Mouse (Mus musculus) gastrocnemius, postnatal 4 days (tissue): ENCODE data around the gene F10. TPM values are rescaled to one million over a fixed set of nuclear protein-coding genes. Genes with fewer than 3 reads are reported as not detected.

Experiments used
- DNase-seq, 2 experiments: peaks; one replicate each; pipeline ENCODE4 v3.0.0; 2021 to 2022; ENCODE audit warnings: low spot score in 2 of 2, mixed read lengths in 2 of 2
- long read RNA-seq, 2 experiments: library from polyadenylated mRNA; stranded (forward); transcript quantifications; one replicate each; pipeline ENCODE4 v2.0.0; 2021
- total RNA-seq, 2 experiments: library from RNA; stranded (reverse); gene quantifications; 2 replicates each; pipeline ENCODE4 v1.2.3; 2021

The F10 gene
- total RNA-seq, result 1 to 10 TPM in 1 of 2 experiments, not detected in 1; 1.7 TPM
- long read RNA-seq, experiment 1, result 0 reads
- long read RNA-seq, experiment 2, partial matches to known transcripts, result 0 of 1 reads
- long read RNA-seq, experiment 2, other reads (novel, unspliced or antisense), result 0 of 1 reads

DNA sequence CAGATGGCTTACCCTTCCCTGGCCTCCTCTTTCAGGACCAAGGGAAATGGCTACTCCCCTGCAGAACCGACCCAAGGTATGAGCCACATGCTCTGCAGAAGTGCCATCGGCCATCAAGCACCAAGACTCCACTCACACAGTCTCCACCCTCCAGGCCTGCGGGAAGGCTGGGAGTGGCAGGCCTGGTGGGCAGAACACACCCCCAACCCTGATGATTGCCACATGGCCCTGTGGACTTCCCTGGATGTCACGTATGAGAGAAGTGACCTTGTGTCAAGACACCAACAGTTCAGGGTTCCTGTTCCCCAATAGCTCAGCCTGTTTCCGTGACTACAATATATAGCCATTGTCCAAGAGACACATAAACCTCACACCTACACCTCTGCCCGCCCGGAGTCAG is at the start of gene F10:
F10 (plus strand) TSS at position 294 of the 400 bp plus-strand sequence.
- no peak for DNase-seq

- DNase-seq, result no peak
Observed at GRCm38 (mm10) chr8:12987571-12987970, 49.5 kb upstream of the F10 start.

GRCm38 (mm10) chr8:12988722-12989430 is 48.2 kb upstream of the F10 start:
- DNase-seq, result no peak

DNA sequence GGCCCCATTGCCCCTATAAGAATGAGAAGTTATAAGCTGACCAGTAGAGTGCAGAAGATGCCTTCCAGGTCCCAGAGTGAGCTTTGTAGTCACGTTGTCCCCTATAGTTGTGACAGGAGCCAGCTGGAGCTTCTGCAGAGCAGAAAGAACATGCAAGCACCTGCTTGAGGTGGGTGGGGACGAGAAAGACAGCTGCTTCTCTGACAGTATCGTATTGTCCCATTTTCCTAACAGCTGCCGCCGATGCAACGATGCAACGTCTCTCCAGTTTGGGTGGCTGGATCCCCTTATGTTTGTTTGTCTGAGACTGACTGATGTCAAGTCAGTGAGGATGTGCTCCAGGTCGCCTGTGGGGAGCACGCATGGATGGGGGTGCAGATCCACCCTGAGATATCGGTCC is 45.7 kb upstream of the F10 start:
- DNase-seq, result no peak

- no peak for DNase-seq
Observed at GRCm38 (mm10) chr8:12994468-12994867, 42.6 kb upstream of the F10 start.

DNA sequence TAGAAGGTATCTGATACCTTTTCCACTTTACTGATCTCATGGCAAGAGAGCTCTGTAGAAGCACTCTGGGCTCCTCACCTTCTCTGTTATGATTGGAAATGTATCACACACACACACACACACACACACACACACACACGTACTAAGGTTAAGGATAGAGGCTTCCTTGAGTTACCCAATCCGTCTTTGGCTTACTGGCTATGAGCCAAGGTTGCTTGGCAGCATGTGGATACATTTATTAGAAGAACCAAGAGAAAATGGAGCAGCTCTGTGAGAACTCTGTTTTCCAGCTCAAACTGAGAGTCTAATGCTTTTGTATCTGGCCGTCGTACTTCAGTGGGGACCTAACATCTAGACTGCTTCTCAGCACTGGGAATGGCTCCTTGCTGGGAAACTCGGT is 41.6 kb upstream of the F10 start:
- no peak for DNase-seq

GRCm38 (mm10) chr8:12996831-12997275 is 40.3 kb upstream of the F10 start:
- peak in 1 of 2 experiments; percentile 38 for DNase-seq

- DNase-seq, result no peak
Observed at GRCm38 (mm10) chr8:12998331-12998730, 38.8 kb upstream of the F10 start.

- DNase-seq, result no peak
Observed at GRCm38 (mm10) chr8:12999793-13000192, 37.3 kb upstream of the F10 start.

DNA sequence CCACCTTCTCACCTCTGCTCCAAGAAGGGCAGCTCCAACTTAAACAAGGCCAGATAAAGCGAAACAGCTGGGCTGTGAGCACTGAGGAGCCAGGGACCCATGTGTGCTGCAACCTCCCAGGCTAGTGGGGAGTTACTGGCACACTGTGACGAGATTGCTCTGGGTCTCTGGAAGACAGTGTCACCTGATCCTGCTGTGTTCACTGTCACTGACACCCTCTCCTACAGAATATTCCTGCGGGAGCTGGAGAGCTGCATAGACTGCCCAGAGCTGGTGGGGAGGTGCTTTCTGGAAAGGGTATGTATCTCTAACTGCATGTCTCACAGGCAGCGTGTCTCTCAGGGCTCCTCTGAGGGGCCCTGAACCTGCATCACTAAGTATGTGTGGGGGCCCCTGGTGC is 29.6 kb upstream of the F10 start:
- no peak for DNase-seq

- no peak for DNase-seq
Observed at GRCm38 (mm10) chr8:13010313-13010712, 26.8 kb upstream of the F10 start.

DNA sequence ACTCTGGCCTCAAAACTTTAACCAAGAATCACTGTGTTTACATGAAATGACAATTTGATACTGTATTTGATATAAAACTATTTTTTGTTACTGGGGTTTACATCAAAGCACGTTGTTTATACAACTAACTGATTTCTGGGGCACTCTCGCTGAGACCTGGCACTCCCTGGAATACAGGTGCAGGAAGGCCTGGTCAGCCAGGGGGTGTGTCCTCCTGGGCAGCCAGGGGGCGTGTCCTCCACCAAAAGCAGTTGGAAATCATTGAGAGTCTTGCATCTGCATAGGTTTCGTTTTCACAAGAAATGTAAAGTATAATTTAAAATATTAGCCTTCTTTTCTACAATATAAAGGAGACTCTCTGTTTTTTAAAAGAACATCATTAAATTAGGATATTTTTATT is 17.5 kb upstream of the F10 start:
- no peak for DNase-seq

DNA sequence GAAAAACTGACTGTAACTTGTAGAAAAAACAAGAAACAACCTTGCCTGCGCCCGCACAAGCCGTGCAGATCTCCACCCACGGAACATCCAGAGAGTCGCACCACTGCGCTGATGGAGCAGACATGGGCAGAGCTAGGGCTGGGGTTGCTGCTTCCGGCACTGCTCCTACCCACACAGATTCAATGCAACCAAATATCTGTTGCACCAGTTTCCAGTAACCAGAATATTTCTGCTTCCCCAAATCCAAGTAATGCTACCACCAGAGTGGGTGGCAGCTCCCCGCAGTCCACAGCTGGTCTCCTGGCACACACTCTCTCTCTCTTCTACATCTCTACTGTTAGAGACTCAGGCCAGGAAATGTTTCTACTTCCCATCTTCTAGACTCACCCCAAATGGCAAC is 15.3 kb upstream of the F10 start:
- no peak for DNase-seq

DNA sequence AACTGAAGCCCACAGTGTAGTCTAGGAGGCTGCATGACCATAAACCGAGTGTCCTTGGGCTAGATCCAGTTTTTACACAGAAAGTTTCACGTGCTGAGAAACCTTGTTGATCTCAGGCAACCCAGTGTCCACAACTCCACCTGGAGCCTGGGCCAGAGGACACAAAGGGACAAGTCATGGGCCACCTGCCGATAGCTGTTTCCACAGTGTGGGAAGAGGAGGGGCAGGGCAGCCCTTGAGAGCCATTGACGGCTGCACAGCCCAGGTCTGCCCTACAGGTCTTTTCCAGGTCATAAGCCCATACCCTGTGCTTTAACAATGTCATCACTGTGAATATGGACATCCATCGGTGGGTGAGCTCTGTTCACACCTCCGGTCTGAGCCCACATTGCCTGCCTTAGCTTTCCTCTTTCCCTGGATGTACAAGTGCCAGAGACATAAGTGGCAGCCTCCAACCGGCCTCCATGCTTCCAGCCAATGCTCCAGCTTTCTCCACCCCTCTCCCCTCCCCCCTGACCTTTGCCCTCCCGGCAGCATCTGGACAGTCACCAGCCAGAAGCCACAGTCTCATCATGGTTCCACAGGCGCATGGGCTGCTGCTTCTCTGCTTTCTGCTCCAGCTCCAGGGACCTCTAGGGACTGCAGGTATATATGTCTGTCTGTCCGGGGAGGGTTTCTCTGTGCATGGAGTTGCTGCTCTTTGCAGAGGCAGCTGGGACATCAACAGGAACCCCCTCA is 11.5 kb upstream of the F10 start, which contains the start of gene F7:
F7 (plus strand) TSS at position 548 of the 738 bp plus-strand sequence.
- no peak for DNase-seq

DNA sequence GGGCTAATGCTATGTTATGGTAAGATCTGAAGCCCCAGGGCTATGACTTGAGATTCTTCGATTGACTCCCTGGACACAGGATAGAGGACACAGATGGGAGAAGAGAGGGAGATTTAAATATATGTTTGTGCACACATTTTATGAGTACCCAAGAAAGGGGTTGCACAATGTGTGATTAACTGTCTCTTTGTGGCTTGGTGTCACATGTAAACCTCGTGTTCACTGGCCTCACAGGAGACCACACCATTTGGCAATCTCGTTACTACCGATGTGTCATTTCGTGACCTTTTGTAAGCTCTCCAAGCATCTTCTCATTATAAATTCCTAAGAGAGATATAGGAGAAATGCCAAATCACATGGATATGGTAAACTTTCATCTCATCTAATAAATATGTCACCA is 9.5 kb upstream of the F10 start:
- no peak for DNase-seq

DNA sequence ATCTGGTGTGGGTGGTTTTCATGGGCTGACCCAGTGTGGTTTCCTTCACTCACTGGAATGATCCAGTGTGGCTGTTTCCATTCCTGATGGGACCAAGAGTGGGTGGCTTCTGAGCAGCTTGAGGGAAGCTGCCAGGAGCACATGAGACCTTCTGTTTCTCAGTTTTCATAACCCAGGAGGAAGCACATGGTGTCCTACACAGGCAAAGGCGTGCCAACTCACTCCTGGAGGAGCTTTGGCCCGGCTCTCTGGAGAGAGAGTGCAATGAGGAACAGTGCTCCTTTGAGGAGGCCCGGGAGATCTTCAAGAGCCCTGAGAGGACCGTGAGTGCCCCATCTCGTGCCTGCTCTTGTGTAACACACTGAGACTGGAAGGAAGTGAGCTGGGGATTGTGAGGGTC is 8.6 kb upstream of the F10 start:
- DNase-seq, result no peak

- DNase-seq, result no peak
Observed at GRCm38 (mm10) chr8:13036346-13036812, 729 bp upstream of the F10 start.

- no peak for DNase-seq
Observed at GRCm38 (mm10) chr8:13037569-13037968, 461 bp downstream of the F10 start.

GRCm38 (mm10) chr8:13039054-13039453 is 1.9 kb downstream of the F10 start:
- DNase-seq, result no peak

- DNase-seq, result no peak
Observed at GRCm38 (mm10) chr8:13041459-13041858, 4.4 kb downstream of the F10 start.

DNA sequence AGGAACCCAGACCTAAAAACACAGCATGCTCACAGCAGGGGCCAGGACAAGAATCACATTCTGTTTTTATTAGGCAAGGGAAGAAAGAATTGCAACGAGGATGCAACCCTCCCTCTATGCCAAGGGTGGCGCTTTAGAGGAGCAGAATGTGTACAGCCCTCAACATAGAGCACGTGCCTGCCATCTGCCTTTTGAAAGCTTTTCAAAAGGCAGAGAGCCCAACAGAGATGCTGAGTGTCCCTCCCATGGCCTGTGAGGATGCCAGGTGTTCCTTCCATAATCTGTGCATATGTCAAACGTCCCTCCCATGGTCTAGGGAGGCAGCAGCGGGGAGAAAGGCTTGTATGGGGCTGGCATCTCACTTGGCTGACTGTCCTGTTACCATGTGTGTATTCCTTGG is 10.5 kb downstream of the F10 start:
- DNase-seq, result no peak

DNA sequence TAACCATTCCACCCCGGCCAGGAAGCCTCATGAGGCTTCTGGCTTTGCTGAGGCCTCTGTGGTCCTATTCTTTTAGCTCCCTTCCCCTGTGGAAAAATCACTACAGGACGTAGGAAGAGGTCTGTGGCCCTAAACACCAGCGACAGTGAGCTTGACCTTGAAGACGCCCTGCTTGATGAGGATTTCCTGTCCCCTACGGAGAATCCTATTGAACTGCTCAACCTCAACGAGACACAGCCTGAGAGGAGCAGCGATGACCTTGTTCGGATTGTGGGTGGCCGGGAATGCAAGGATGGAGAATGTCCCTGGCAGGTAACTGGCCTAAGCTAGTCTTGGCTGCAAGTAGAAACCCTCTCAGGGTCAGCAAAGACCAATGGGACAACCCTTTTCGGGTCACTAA is 13.4 kb downstream of the F10 start:
- no peak for DNase-seq
